Mouse (Mus musculus) cerebellum, postnatal 10 days (tissue): ENCODE measurements around the gene Tob2.

Experiments
- DNase-seq, 2 experiments: peaks; one replicate each; pipeline ENCODE4 v3.0.0; 2021; ENCODE audit warnings: mixed read lengths in 2 of 2

The Tob2 gene

GRCm38 (mm10) chr15:81810671-81811598, 47.7 kb downstream of the Tob2 start:
- peak; percentile 100 for DNase-seq

- DNase-seq, result peak; percentile 92 to 93
Observed at GRCm38 (mm10) chr15:81810150-81810549, 48.4 kb downstream of the Tob2 start.

GRCm38 (mm10) chr15:81809550-81809949, 49.0 kb downstream of the Tob2 start:
- no peak for DNase-seq

- no peak for DNase-seq
Observed at GRCm38 (mm10) chr15:81808799-81809198, 49.8 kb downstream of the Tob2 start.

GRCm38 (mm10) chr15:81806621-81807404, 51.8 kb downstream of the Tob2 start:
- DNase-seq, result no peak

- DNase-seq, result peak; percentile 53 to 55
Observed at GRCm38 (mm10) chr15:81805624-81806023, 53.0 kb downstream of the Tob2 start.

GRCm38 (mm10) chr15:81804883-81805282, 53.7 kb downstream of the Tob2 start:
- DNase-seq, result no peak

- no peak for DNase-seq
Observed at GRCm38 (mm10) chr15:81804172-81804571, 54.4 kb downstream of the Tob2 start.

- no peak for DNase-seq
Observed at GRCm38 (mm10) chr15:81803425-81803951, 55.1 kb downstream of the Tob2 start.

GRCm38 (mm10) chr15:81802941-81803351, 55.6 kb downstream of the Tob2 start:
- no peak for DNase-seq

- peak; percentile 100 for DNase-seq
Observed at GRCm38 (mm10) chr15:81802001-81802890, 56.4 kb downstream of the Tob2 start, which contains the start of gene Tef. TSS of gene Tef (plus strand) at chr15:81802421.

- no peak for DNase-seq
Observed at GRCm38 (mm10) chr15:81800391-81800790, 58.2 kb downstream of the Tob2 start.

GRCm38 (mm10) chr15:81798421-81798820, 60.2 kb downstream of the Tob2 start:
- DNase-seq, result peak; percentile 58 to 62
